Mouse (Mus musculus): ENCODE measurements around the gene Kcnh2. TPM values are rescaled to one million over a fixed set of nuclear protein-coding genes. Genes with fewer than 3 reads are reported as not detected.
A peak's percentile ranks its signal among the peaks of the same experiment; 100 is the strongest.

Kcnh2 gene
- total and polyA plus RNA-seq, 3 experiments, result 59.3 to 121 (median 68.5) TPM

DNA sequence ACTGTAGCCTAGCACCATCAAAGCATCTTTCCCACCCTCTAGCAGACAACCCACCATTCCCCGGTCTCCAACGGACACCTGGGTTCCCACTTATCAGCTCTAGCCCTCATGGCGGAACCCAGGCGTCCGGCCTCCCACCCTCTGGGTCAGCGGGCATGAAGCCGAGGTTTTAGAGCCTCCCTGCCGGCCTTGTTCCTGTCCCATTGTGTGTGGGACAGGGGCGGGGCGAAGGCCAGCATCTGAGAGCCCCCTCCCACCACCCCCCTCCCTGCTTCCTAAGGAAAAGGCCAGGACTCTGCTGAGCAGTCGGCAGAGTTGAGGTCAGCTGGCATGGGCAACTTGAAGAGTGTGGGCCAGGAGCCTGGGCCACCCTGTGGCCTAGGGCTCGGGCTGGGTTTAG, 13.1 kb upstream of the Kcnh2 start, which contains the start of gene Nos3:
Nos3 (plus strand) TSS at position 303 of the 400 bp plus-strand sequence.
- Histone ChIP-seq H3K79me2 (replicated peaks; ENCODE audit: control insufficient read depth, insufficient read depth, low read length) (no peaks in the 10 kb centered on the region), H3K4me3 (peak within 1 kb of the TSS; percentile 77), H3K9ac (ENCODE audit: low read depth, low read length) (peak within 1 kb of the TSS; percentile 85), H3K4me1 (ENCODE audit: control insufficient read depth, insufficient read depth, low read length) (peaks cover 7% of the 10 kb centered on the region), H3K27ac (peak within 1 kb of the TSS; percentile 95), H3K27me3 (ENCODE audit: control insufficient read depth, insufficient read depth, low read length) (no peaks in the 10 kb centered on the region), H3K36me3 (ENCODE audit: control insufficient read depth, insufficient read depth, low read length) (no peaks in the 10 kb centered on the region)
- TF ChIP-seq POLR2A (IDR thresholded peaks at IDR 0.05; ENCODE audit: insufficient read depth, low read depth, low read length) (peak; percentile 90), CTCF (IDR thresholded peaks at IDR 0.05) (no peak), EP300 (IDR thresholded peaks at IDR 0.05; ENCODE audit: insufficient read depth, low read depth, low read length) (peak; percentile 76)
- intact Hi-C loops (cut with DNase I), result loop anchor here (1.0 kb wide), 1 partner anchor 20 kb away; no protein-coding TSS in a partner anchor
- peak; percentile 79 to 87 for DNase-seq
- 41% methylated on average over 12 of the region's 12 CpGs for WGBS

DNA sequence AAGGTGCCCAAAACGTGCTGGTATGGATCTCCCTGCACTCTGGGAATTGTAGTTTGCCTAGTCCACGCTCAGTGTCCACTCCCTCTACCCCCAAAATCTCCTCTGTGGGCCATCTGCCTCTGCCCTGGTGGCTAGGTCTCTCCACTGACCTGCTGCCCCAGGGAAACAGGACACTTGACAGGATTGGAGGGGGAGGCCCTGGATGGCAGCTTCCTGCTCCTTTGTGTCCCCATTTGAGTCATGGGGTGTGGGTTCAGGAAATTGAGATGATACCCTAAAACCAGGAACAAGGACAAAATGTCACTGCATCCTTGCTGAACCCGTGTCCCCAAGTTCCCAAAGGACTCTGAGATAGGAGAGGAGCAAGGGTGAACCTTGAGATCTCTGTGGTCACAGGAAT, 12.7 kb upstream of the Kcnh2 start:
- DNase-seq, result no peak
- Histone ChIP-seq H3K4me3 (no peak overlapping the region), H3K27ac (peak overlapping the region; percentile 69), H3K4me1 (ENCODE audit: control insufficient read depth, insufficient read depth, low read length) (peaks cover 7% of the 10 kb centered on the region), H3K27me3 (ENCODE audit: control insufficient read depth, insufficient read depth, low read length) (no peaks in the 10 kb centered on the region), H3K9ac (ENCODE audit: low read depth, low read length) (no peak overlapping the region), H3K79me2 (replicated peaks; ENCODE audit: control insufficient read depth, insufficient read depth, low read length) (no peaks in the 10 kb centered on the region), H3K36me3 (ENCODE audit: control insufficient read depth, insufficient read depth, low read length) (no peaks in the 10 kb centered on the region)
- WGBS, result 48% methylated on average over 3 of the region's 3 CpGs
- TF ChIP-seq POLR2A (IDR thresholded peaks at IDR 0.05; ENCODE audit: insufficient read depth, low read depth, low read length) (no peak), EP300 (IDR thresholded peaks at IDR 0.05; ENCODE audit: insufficient read depth, low read depth, low read length) (no peak), CTCF (IDR thresholded peaks at IDR 0.05) (no peak)
- intact Hi-C loops (cut with DNase I), result loop anchor here (1.0 kb wide), 1 partner anchor 20 kb away; no protein-coding TSS in a partner anchor

DNA sequence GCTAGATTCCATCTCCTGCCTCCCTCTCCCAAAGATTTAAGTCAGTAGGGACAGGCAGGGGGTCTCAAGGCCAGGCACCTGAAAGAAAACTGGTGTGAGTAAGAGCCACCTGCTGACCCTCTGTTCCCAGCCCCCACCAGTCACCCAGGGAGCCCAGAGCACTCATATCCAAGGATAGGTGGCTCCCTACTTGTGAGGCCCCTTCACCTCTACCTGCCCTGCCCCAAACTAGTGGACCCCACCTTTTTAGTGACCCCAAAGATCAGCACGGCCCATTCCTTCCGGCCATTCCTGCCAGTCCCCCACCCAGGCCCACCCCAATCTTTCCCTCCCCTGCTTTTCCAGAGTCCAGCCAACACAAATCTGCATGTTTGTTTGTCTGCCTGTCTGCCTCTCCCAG, 12.1 kb upstream of the Kcnh2 start:
- no peak for DNase-seq
- Histone ChIP-seq H3K27ac (peak overlapping the region; percentile 69), H3K4me3 (no peak overlapping the region), H3K36me3 (ENCODE audit: control insufficient read depth, insufficient read depth, low read length) (no peaks in the 10 kb centered on the region), H3K9ac (ENCODE audit: low read depth, low read length) (no peak overlapping the region), H3K27me3 (ENCODE audit: control insufficient read depth, insufficient read depth, low read length) (no peaks in the 10 kb centered on the region), H3K79me2 (replicated peaks; ENCODE audit: control insufficient read depth, insufficient read depth, low read length) (no peaks in the 10 kb centered on the region), H3K4me1 (ENCODE audit: control insufficient read depth, insufficient read depth, low read length) (peaks cover 7% of the 10 kb centered on the region)
- WGBS, result 68% methylated on average over 2 of the region's 2 CpGs
- intact Hi-C loops (cut with DNase I), result no loop called here
- TF ChIP-seq CTCF (IDR thresholded peaks at IDR 0.05), result no peak
- no peak for TF ChIP-seq POLR2A (IDR thresholded peaks at IDR 0.05; ENCODE audit: insufficient read depth, low read depth, low read length)
- TF ChIP-seq EP300 (IDR thresholded peaks at IDR 0.05; ENCODE audit: insufficient read depth, low read depth, low read length), result no peak

GRCm38 (mm10) chr5:24360792-24361454, 9.5 kb upstream of the Kcnh2 start:
- Histone ChIP-seq H3K79me2 (replicated peaks; ENCODE audit: control insufficient read depth, insufficient read depth, low read length) (no peaks in the 10 kb centered on the region), H3K27me3 (ENCODE audit: control insufficient read depth, insufficient read depth, low read length) (no peaks in the 10 kb centered on the region), H3K36me3 (ENCODE audit: control insufficient read depth, insufficient read depth, low read length) (no peaks in the 10 kb centered on the region), H3K4me3 (no peak overlapping the region), H3K27ac (peak overlapping the region; percentile 60), H3K9ac (ENCODE audit: low read depth, low read length) (no peak overlapping the region), H3K4me1 (ENCODE audit: control insufficient read depth, insufficient read depth, low read length) (peaks cover 7% of the 10 kb centered on the region)
- intact Hi-C loops (cut with DNase I), result loop anchor here (1.0 kb wide), 2 partner anchors 95 to 100 kb away; no protein-coding TSS in a partner anchor
- 3% methylated on average over 7 of the region's 7 CpGs for WGBS
- DNase-seq, result peak; percentile 83 to 86
- TF ChIP-seq EP300 (IDR thresholded peaks at IDR 0.05; ENCODE audit: insufficient read depth, low read depth, low read length), result peak; percentile 90
- no peak for TF ChIP-seq POLR2A (IDR thresholded peaks at IDR 0.05; ENCODE audit: insufficient read depth, low read depth, low read length)

GRCm38 (mm10) chr5:24357461-24357860, 6.1 kb upstream of the Kcnh2 start:
- TF ChIP-seq POLR2A (IDR thresholded peaks at IDR 0.05; ENCODE audit: insufficient read depth, low read depth, low read length), result no peak
- peak; percentile 73 for TF ChIP-seq CTCF (IDR thresholded peaks at IDR 0.05)
- TF ChIP-seq EP300 (IDR thresholded peaks at IDR 0.05; ENCODE audit: insufficient read depth, low read depth, low read length), result 0 out of 2 replicates have a peak, but pooled peaks have one; percentile 59
- intact Hi-C loops (cut with DNase I), result loop anchor here (1.0 to 5.0 kb wide), 2 partner anchors 21 to 35 kb away; partner anchors contain the start of genes Abcb8 and Atg9b

GRCm38 (mm10) chr5:24356764-24357163, 5.4 kb upstream of the Kcnh2 start:
- Histone ChIP-seq H3K9ac (ENCODE audit: low read depth, low read length) (no peak overlapping the region), H3K79me2 (replicated peaks; ENCODE audit: control insufficient read depth, insufficient read depth, low read length) (no peaks in the 10 kb centered on the region), H3K27ac (no peak overlapping the region), H3K4me3 (no peak overlapping the region), H3K4me1 (ENCODE audit: control insufficient read depth, insufficient read depth, low read length) (no peaks in the 10 kb centered on the region), H3K27me3 (ENCODE audit: control insufficient read depth, insufficient read depth, low read length) (no peaks in the 10 kb centered on the region; the same call in 1 of the 2 replicates), H3K36me3 (ENCODE audit: control insufficient read depth, insufficient read depth, low read length) (no peaks in the 10 kb centered on the region)
- WGBS, result 54% methylated on average over 4 of the region's 4 CpGs
- no peak for DNase-seq
- TF ChIP-seq CTCF (IDR thresholded peaks at IDR 0.05), result no peak
- TF ChIP-seq POLR2A (IDR thresholded peaks at IDR 0.05; ENCODE audit: insufficient read depth, low read depth, low read length), result no peak
- no peak for TF ChIP-seq EP300 (IDR thresholded peaks at IDR 0.05; ENCODE audit: insufficient read depth, low read depth, low read length)
- intact Hi-C loops (cut with DNase I), result loop anchor here (1.0 to 5.0 kb wide), 2 partner anchors 20 to 36 kb away; partner anchors contain the start of genes Abcb8 and Atg9b

More at GRCm38 (mm10) chr5:24357461-24357860, 6.1 kb upstream of the Kcnh2 start:
- no peaks in the 10 kb centered on the region for H3K36me3 ChIP-seq (ENCODE audit: control insufficient read depth, insufficient read depth, low read length)
- H3K4me1 ChIP-seq (ENCODE audit: control insufficient read depth, insufficient read depth, low read length), result no peaks in the 10 kb centered on the region
- 13% methylated on average over 7 of the region's 7 CpGs for WGBS
- H3K27ac ChIP-seq, result no peak overlapping the region
- H3K79me2 ChIP-seq (replicated peaks; ENCODE audit: control insufficient read depth, insufficient read depth, low read length), result no peaks in the 10 kb centered on the region
- no peak overlapping the region for H3K9ac ChIP-seq (ENCODE audit: low read depth, low read length)
- peak; percentile 62 to 68 for DNase-seq
- H3K27me3 ChIP-seq (ENCODE audit: control insufficient read depth, insufficient read depth, low read length), result no peaks in the 10 kb centered on the region; the same call in 1 of the 2 replicates
- no peak overlapping the region for H3K4me3 ChIP-seq
